Mouse (Mus musculus): ENCODE results near the gene Itpripl2. TPM values are rescaled to one million over a fixed set of nuclear protein-coding genes. Genes with fewer than 3 reads are reported as not detected.

The Itpripl2 gene
- 1 to 10 TPM; 3.3 to 3.4 TPM for total RNA-seq (2021)

- DNase-seq (ENCODE audit: low spot score in 2 of 2), result peak; percentile 9 to 16
- intact Hi-C loops (cut with DNase I), result no loop called here
These were observed at the start of gene Itpripl2 for GRCm38 (mm10) chr7:118491431-118492147. Gene Itpripl2 (minus strand): TSS chr7:118491975.

- intact Hi-C loops (cut with DNase I), result no loop called here
- DNase-seq (ENCODE audit: low spot score in 2 of 2), result no peak
These were observed 43.3 kb upstream of the Itpripl2 start for GRCm38 (mm10) chr7:118535076-118535475.

- intact Hi-C loops (cut with DNase I), result no loop called here
- DNase-seq (ENCODE audit: low spot score in 2 of 2), result no peak
These were observed 42.6 kb upstream of the Itpripl2 start for GRCm38 (mm10) chr7:118534326-118534725.

- peak; percentile 97 to 98 for DNase-seq (ENCODE audit: low spot score in 2 of 2)
- intact Hi-C loops (cut with DNase I), result no loop called here
These were observed 41.4 kb upstream of the Itpripl2 start, which contains the start of gene Coq7 for GRCm38 (mm10) chr7:118533178-118533578. Gene Coq7 (minus strand): TSS chr7:118533356.

- intact Hi-C loops (cut with DNase I), result no loop called here
These were observed 40.9 kb upstream of the Itpripl2 start for GRCm38 (mm10) chr7:118532519-118533177.

GRCm38 (mm10) chr7:118526967-118527366, 35.2 kb upstream of the Itpripl2 start:
- DNase-seq (ENCODE audit: low spot score in 2 of 2), result no peak
- intact Hi-C loops (cut with DNase I), result no loop called here

More at GRCm38 (mm10) chr7:118532519-118533177, 40.9 kb upstream of the Itpripl2 start:
- DNase-seq (ENCODE audit: low spot score in 2 of 2), result peak; percentile 98

GRCm38 (mm10) chr7:118522077-118522476, 30.3 kb upstream of the Itpripl2 start:
- intact Hi-C loops (cut with DNase I), result no loop called here
- no peak for DNase-seq (ENCODE audit: low spot score in 2 of 2)

GRCm38 (mm10) chr7:118519661-118520060, 27.9 kb upstream of the Itpripl2 start:
- intact Hi-C loops (cut with DNase I), result no loop called here
- no peak for DNase-seq (ENCODE audit: low spot score in 2 of 2)

GRCm38 (mm10) chr7:118518687-118519086, 26.9 kb upstream of the Itpripl2 start:
- intact Hi-C loops (cut with DNase I), result loop anchor here (1.0 kb wide), 2 partner anchors 70 to 214 kb away; partner anchors contain the start of gene Syt17
- peak; percentile 70 to 71 for DNase-seq (ENCODE audit: low spot score in 2 of 2)

GRCm38 (mm10) chr7:118517819-118518218, 26.0 kb upstream of the Itpripl2 start:
- intact Hi-C loops (cut with DNase I), result loop anchor here (1.0 kb wide), 2 partner anchors 70 to 214 kb away; partner anchors contain the start of gene Syt17

GRCm38 (mm10) chr7:118508556-118508955, 16.8 kb upstream of the Itpripl2 start:
- intact Hi-C loops (cut with DNase I), result no loop called here

More at GRCm38 (mm10) chr7:118517819-118518218, 26.0 kb upstream of the Itpripl2 start:
- no peak for DNase-seq (ENCODE audit: low spot score in 2 of 2)

GRCm38 (mm10) chr7:118503844-118504243, 12.1 kb upstream of the Itpripl2 start:
- intact Hi-C loops (cut with DNase I), result no loop called here
- no peak for DNase-seq (ENCODE audit: low spot score in 2 of 2)

More at GRCm38 (mm10) chr7:118508556-118508955, 16.8 kb upstream of the Itpripl2 start:
- DNase-seq (ENCODE audit: low spot score in 2 of 2), result no peak

- DNase-seq (ENCODE audit: low spot score in 2 of 2), result peak in 1 of 2 experiments; percentile 11
- intact Hi-C loops (cut with DNase I), result no loop called here
These were observed 10.6 kb upstream of the Itpripl2 start for GRCm38 (mm10) chr7:118502333-118502732.

GRCm38 (mm10) chr7:118499784-118500435, 8.1 kb upstream of the Itpripl2 start:
- intact Hi-C loops (cut with DNase I), result loop anchor here (5.0 kb wide), 1 partner anchor 48 kb away; no protein-coding TSS in a partner anchor
- no peak for DNase-seq (ENCODE audit: low spot score in 2 of 2)

- no peak for DNase-seq (ENCODE audit: low spot score in 2 of 2)
- intact Hi-C loops (cut with DNase I), result loop anchor here (5.0 kb wide), 1 partner anchor 47 kb away; no protein-coding TSS in a partner anchor
These were observed 7.4 kb upstream of the Itpripl2 start for GRCm38 (mm10) chr7:118498984-118499783.

GRCm38 (mm10) chr7:118494892-118495579, 3.3 kb upstream of the Itpripl2 start:
- intact Hi-C loops (cut with DNase I), result loop anchor here (5.0 kb wide), 1 partner anchor 43 kb away; no protein-coding TSS in a partner anchor
- DNase-seq (ENCODE audit: low spot score in 2 of 2), result no peak

- intact Hi-C loops (cut with DNase I), result no loop called here
- no peak for DNase-seq (ENCODE audit: low spot score in 2 of 2)
These were observed 2.1 kb upstream of the Itpripl2 start for GRCm38 (mm10) chr7:118493892-118494291.

- DNase-seq (ENCODE audit: low spot score in 2 of 2), result peak in 1 of 2 experiments; percentile 6
- intact Hi-C loops (cut with DNase I), result no loop called here
These were observed 927 bp downstream of the Itpripl2 start for GRCm38 (mm10) chr7:118490666-118491430.

Measured in left cerebral cortex, postnatal 25 days (tissue).